Mouse (Mus musculus) heart, postnatal 0 days (tissue): ENCODE data around the gene Slc4a1. TPM values are rescaled to one million over a fixed set of nuclear protein-coding genes. Genes with fewer than 3 reads are reported as not detected.
"Not testable (repeated sequence)": the region's sequence is repeated elsewhere in the genome, so short reads cannot be mapped to it uniquely, and the experiment has no call there.

Experiments
- ATAC-seq: fragments of 200-750 bp; cut with Nextera tagmentation; 2 replicates; pipeline ENCODE4 v1.8.0; 2017; ENCODE audit warnings: low read depth, moderate number of reproducible peaks, moderate library complexity; ENCODE audit not compliant: insufficient read depth
- DNase-seq: peaks from one replicate; pipeline ENCODE4 v3.0.0-alpha.2; 2016; ENCODE audit warnings: low spot score
- H3K27ac ChIP-seq: fragments of 300-500 bp; sonication (generic); 2 replicates; pipeline ENCODE4 v1.5.1; 2014; ENCODE audit warnings: low read depth, mild to moderate bottlenecking
- H3K27me3 ChIP-seq: fragments of 300-500 bp; sonication (generic); 2 replicates; pipeline ENCODE4 v1.6.1; 2014; ENCODE audit warnings: low read length, mixed read lengths; ENCODE audit not compliant: control insufficient read depth, insufficient read depth
- H3K36me3 ChIP-seq: fragments of 300-500 bp; sonication (generic); replicated peaks from 2 replicates; pipeline ENCODE4 v1.6.1; 2014; ENCODE audit warnings: low read length, mixed read lengths; ENCODE audit not compliant: control insufficient read depth, insufficient read depth
- H3K4me1 ChIP-seq: fragments of 300-500 bp; sonication (generic); 2 replicates; pipeline ENCODE4 v1.6.1; 2014; ENCODE audit warnings: antibody characterized with exemption; ENCODE audit not compliant: control insufficient read depth, insufficient read depth
- H3K4me2 ChIP-seq: fragments of 300-500 bp; sonication (generic); 2 replicates; pipeline ENCODE4 v1.6.1; 2014; ENCODE audit warnings: low read depth, mild to moderate bottlenecking, low read length, moderate library complexity
- H3K4me3 ChIP-seq: fragments of 300-500 bp; sonication (generic); 2 replicates; pipeline ENCODE4 v1.5.1; 2014; ENCODE audit warnings: low read depth, low read length
- H3K9ac ChIP-seq: fragments of 300-500 bp; sonication (generic); replicated peaks from 2 replicates; pipeline ENCODE4 v1.6.1; 2014; ENCODE audit warnings: low read depth, low read length, mixed read lengths
- H3K9me3 ChIP-seq: fragments of 300-500 bp; sonication (generic); replicated peaks from 2 replicates; pipeline ENCODE4 v1.6.1; 2016; ENCODE audit warnings: low read length; ENCODE audit not compliant: control insufficient read depth
- CTCF ChIP-seq: IDR thresholded peaks from 2 replicates; pipeline ENCODE4 v1.5.1; 2016; ENCODE audit warnings: antibody characterized with exemption, control low read depth, low read depth
- EP300 ChIP-seq: IDR thresholded peaks from 2 replicates; pipeline ENCODE4 v1.6.1; 2016; ENCODE audit warnings: antibody characterized with exemption, low read depth
- WGBS: fragments of 180-500 bp; shearing (Covaris S2); extraction: QIAGEN DNeasy Blood & Tissue Kit; methylation state at CpG from one replicate; pipeline ENCODE4 v1.1.7; 2014; 5-methylcytosine and 5-hydroxymethylcytosine counted together
- polyA plus RNA-seq: library from polyadenylated mRNA; unstranded; fragments of >200 nt; fragmentation: Nextera tagmentation; extraction: Ambion mirVana; gene quantifications from 2 replicates; pipeline ENCODE4 v1.2.1, GENCODE M21; 2015
- total RNA-seq: library from RNA; depleted of rRNA; stranded (reverse); fragments of >200 nt; gene quantifications from 2 replicates; pipeline ENCODE4 v1.2.3, GENCODE M21; 2014; ENCODE audit warnings: low replicate concordance

Slc4a1 gene
- total and polyA plus RNA-seq, 2 experiments from 2014 or later: 3.1 to 7.5 TPM

DNA sequence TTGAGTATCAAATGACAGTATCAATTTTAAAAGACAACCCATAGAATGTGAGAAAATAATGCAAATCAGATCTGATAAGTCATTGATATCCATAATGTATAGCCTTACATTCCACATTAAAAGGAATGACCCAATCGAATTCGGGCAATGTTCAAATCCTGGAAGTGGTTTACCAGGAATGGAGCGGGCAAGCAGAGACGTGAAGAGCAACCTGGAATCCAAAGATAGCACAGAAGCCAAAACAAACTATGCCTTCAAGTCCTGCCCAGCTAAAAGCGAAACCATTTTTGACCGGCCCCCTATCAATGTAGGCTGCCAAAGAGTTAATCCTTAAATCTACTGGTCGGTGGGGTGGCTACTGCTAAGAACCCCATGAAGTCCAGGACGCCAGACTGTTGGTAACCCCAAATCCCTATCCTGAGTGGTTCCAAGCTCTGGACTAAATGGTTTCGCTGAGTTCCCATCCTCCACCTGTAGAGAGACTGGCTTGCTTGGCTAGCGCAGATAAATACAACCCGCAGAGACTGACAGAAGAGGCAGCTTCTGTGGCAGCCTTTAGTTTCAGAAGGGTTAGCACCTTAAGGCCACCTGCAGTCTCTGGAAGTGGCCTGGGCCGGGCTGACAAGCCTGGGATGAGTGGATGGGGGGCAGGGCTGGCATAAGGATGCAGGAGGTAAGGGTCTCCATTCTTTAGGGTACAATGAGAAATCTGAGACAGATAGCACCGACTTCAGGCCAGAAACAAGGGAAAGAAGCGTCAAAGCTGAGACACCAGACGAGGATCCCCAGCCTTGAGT lies 26.6 kb upstream of the Slc4a1 start:
- Histone ChIP-seq H3K9ac (no peak overlapping the region), H3K27ac (no peak overlapping the region), H3K4me3 (peak overlapping the region; percentile 36), H3K9me3 (no peaks in the 10 kb centered on the region), H3K4me1 (peaks cover 19% of the 10 kb centered on the region), H3K4me2 (peak overlapping the region; percentile 70), H3K36me3 (no peaks in the 10 kb centered on the region), H3K27me3 (peaks cover 21% of the 10 kb centered on the region)
- DNase-seq: no peak
- TF ChIP-seq CTCF: no peak
- TF ChIP-seq EP300: no peak
- ATAC-seq: 0 out of 2 replicates have a peak, but pooled peaks have one; percentile 22
- WGBS: 19% methylated on average over 15 of the region's 15 CpGs

GRCm38 (mm10) chr11:102389436-102389835 lies 23.4 kb upstream of the Slc4a1 start:
- H3K36me3 ChIP-seq, H3K9ac ChIP-seq, ATAC-seq, H3K27me3 ChIP-seq, H3K4me3 ChIP-seq, H3K4me2 ChIP-seq, H3K9me3 ChIP-seq, DNase-seq, H3K27ac ChIP-seq: not testable (repeated sequence)
- peaks cover 19% of the 10 kb centered on the region for H3K4me1 ChIP-seq
- WGBS: 88% methylated on average over 4 of the region's 5 CpGs

DNA sequence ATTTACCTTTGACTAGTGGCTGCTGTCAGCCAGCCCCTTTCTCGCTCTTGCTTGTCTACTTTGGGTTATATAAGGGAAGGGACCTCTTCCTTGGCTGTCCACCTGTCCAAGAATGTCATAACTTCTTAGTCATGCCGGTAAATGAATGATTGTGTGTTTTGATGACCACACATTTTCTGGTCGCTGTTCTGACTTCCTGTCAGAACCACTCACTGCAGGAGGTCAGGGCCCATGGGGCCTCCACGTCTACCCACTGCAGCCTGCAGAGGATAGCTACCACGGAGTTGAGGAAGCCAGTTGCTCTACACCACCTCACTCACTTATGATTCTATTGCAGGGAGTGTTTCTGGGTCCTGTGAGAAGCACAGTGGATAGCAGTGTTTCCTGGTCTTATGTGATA lies 20.1 kb upstream of the Slc4a1 start:
- Histone ChIP-seq H3K27ac (no peak overlapping the region), H3K9ac (no peak overlapping the region), H3K9me3 (no peaks in the 10 kb centered on the region), H3K4me3 (no peak overlapping the region), H3K4me2 (no peak overlapping the region), H3K36me3 (no peaks in the 10 kb centered on the region), H3K27me3 (no peaks in the 10 kb centered on the region), H3K4me1 (no peaks in the 10 kb centered on the region)
- ATAC-seq (no peak), DNase-seq (no peak)
- WGBS: 51% methylated on average over 5 of the region's 5 CpGs
- TF ChIP-seq EP300 (no peak), CTCF (no peak)

DNA sequence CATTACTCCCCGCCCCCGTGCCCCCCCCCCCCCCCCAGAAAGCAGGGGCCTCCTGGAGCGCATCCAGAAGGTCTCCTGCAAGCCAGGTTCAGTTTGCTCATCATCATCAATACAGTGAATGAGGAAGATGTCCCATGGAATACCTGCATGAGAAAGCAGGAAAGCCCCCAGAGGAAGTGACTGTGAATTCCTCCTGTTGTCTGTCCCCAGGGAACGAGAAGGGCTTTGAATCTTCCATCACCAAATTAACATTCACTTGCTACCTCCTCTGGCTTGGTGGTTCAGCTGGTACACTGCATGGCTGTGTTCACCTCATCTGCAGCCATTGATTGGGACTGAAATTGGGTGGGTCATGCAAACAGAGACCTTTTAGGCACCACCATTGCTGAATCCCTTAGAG lies 19.1 kb upstream of the Slc4a1 start:
- WGBS: 27% methylated on average over 3 of the region's 4 CpGs
- Histone ChIP-seq H3K27ac (no peak overlapping the region), H3K9me3 (no peaks in the 10 kb centered on the region), H3K4me2 (no peak overlapping the region), H3K4me3 (no peak overlapping the region), H3K4me1 (no peaks in the 10 kb centered on the region), H3K9ac (no peak overlapping the region), H3K36me3 (no peaks in the 10 kb centered on the region), H3K27me3 (no peaks in the 10 kb centered on the region)
- TF ChIP-seq CTCF (no peak), EP300 (no peak)
- DNase-seq: no peak
- no peak for ATAC-seq

DNA sequence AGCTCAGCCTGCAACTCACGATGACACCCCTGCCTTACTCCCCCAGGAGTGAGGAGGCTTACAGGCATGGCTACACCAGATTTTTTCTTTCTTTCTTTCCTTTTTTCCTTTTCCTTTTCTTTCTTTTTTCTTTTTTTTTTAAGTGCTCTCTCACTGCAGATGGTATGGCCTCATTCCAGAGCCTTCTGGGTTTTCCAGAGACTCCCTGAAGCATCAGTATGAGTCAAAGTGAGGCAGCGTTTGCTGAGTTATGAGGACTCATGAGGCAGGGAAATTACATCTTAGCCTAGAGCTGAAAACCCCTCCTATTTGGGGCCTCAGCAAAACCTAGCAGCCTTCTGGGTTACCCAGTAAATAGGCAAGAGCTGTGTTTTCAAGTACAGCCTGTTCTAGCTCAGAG lies 18.4 kb upstream of the Slc4a1 start:
- 56% methylated on average over 2 of the region's 2 CpGs for WGBS
- TF ChIP-seq CTCF (no peak), EP300 (no peak)
- no peak overlapping the region for H3K9ac ChIP-seq
- H3K9me3 ChIP-seq: no peaks in the 10 kb centered on the region
- no peaks in the 10 kb centered on the region for H3K36me3 ChIP-seq
- H3K4me1 ChIP-seq: no peaks in the 10 kb centered on the region
- no peak overlapping the region for H3K4me3 ChIP-seq
- DNase-seq (no peak), ATAC-seq (no peak)
- H3K4me2 ChIP-seq: no peak overlapping the region
- H3K27me3 ChIP-seq: no peaks in the 10 kb centered on the region
- H3K27ac ChIP-seq: no peak overlapping the region
